Comparison of ENCODE assay signal across 8 mouse cellular contexts in genomic region chr19:55643288-55643901, GRCm38 (mm10).
A peak's percentile ranks its signal among the peaks of the same experiment; 100 is the strongest.
DNase-seq lines count a peak whose midpoint lies in the region; ATAC-seq and TF ChIP-seq lines count a peak whose summit lies in the region.

No protein-coding gene starts in this region.

- DNase-seq in cerebellum, adult 11 months = peak; percentile 9
- no peak for DNase-seq in cerebellum, adult 11-12 months
- DNase-seq in heart, postnatal 36 days = peak; percentile 65 to 81
- DNase-seq in large intestine, adult 2 months (ENCODE audit: low read depth, low spot score) = peak; percentile 42
- peak; percentile 40 for DNase-seq in retina, embryonic 14.5 days (ENCODE audit: low spot score)

- no peaks in the 10 kb centered on the region; the same call in 1 of the 2 replicates for H3K4me1 ChIP-seq in bone marrow, adult 2 months (ENCODE audit: control insufficient read depth, insufficient read depth, low read length)
- H3K4me1 ChIP-seq in forebrain, embryonic 15.5 days = peaks cover 10% of the 10 kb centered on the region
- peaks cover 4% of the 10 kb centered on the region; the same call in 1 of the 2 replicates for H3K4me1 ChIP-seq in lung, embryonic 16.5 days (replicated peaks; ENCODE audit: control insufficient read depth, insufficient read depth, low read length)

- peak overlapping the region; percentile 63 for H3K27ac ChIP-seq in bone marrow, adult 2 months (ENCODE audit: control insufficient read depth, insufficient read depth, low read depth, low read length, poor library complexity)
- no peak overlapping the region for H3K27ac ChIP-seq in forebrain, embryonic 15.5 days (replicated peaks)
- no peak overlapping the region for H3K27ac ChIP-seq in lung, embryonic 16.5 days (ENCODE audit: low read length)

- WGBS in bone marrow, adult 2 months = under 1% methylated on average over 14 of the region's 14 CpGs
- 6% methylated on average over 14 of the region's 14 CpGs for WGBS in forebrain, embryonic 15.5 days
- 2% methylated on average over 14 of the region's 14 CpGs for WGBS in large intestine, adult 2 months
- WGBS in lung, embryonic 16.5 days = 7% methylated on average over 14 of the region's 14 CpGs

- H3K36me3 ChIP-seq in forebrain, embryonic 15.5 days = no peaks in the 10 kb centered on the region
- H3K36me3 ChIP-seq in lung, embryonic 16.5 days (ENCODE audit: control insufficient read depth, insufficient read depth, low read length) = no peaks in the 10 kb centered on the region

- ATAC-seq in forebrain, embryonic 15.5 days (replicated peaks) = 0 out of 2 replicates have a peak, but pooled peaks have one; percentile 55
- ATAC-seq in lung, embryonic 16.5 days (ENCODE audit: low read depth) = peak; percentile 78

- 0 out of 2 replicates have a peak overlapping the region, but pooled peaks have one; percentile 24 for H3K9ac ChIP-seq in forebrain, embryonic 15.5 days (replicated peaks)
- peak overlapping the region; percentile 62 for H3K9ac ChIP-seq in lung, embryonic 16.5 days (ENCODE audit: low read length)

- TF ChIP-seq POLR2A in bone marrow, adult 2 months (IDR thresholded peaks at IDR 0.05; ENCODE audit: borderline replicate concordance, control insufficient read depth, low read depth, low read length) = no peak

- TF ChIP-seq CTCF in bone marrow, adult 2 months (IDR thresholded peaks at IDR 0.05; ENCODE audit: control insufficient read depth, insufficient read depth, low read length) = no peak

- H3K9me3 ChIP-seq in forebrain, embryonic 15.5 days = no peaks in the 10 kb centered on the region
- no peaks in the 10 kb centered on the region for H3K9me3 ChIP-seq in lung, embryonic 16.5 days (ENCODE audit: control insufficient read depth, low read length)

- intact Hi-C loops in heart, postnatal 36 days (cut with DNase I) = loop anchor here (5.0 kb wide), 2 partner anchors 99 to 234 kb away; partner anchors contain the start of gene Tcf7l2

- H3K27me3 ChIP-seq in forebrain, embryonic 15.5 days = no peaks in the 10 kb centered on the region
- no peaks in the 10 kb centered on the region for H3K27me3 ChIP-seq in lung, embryonic 16.5 days (ENCODE audit: control insufficient read depth, insufficient read depth, low read depth, low read length)

- peak overlapping the region; percentile 54 for H3K4me3 ChIP-seq in bone marrow, adult 2 months (replicated peaks; ENCODE audit: control insufficient read depth, low read depth, low read length)
- H3K4me3 ChIP-seq in forebrain, embryonic 15.5 days = peak overlapping the region; percentile 27
- peak overlapping the region; percentile 51 for H3K4me3 ChIP-seq in lung, embryonic 16.5 days (ENCODE audit: low read length)

- peak overlapping the region; percentile 33 for H3K4me2 ChIP-seq in forebrain, embryonic 15.5 days (replicated peaks)
- peak overlapping the region; percentile 61 for H3K4me2 ChIP-seq in lung, embryonic 16.5 days (ENCODE audit: low read depth, low read length)
